8 mouse cellular contexts compared by ENCODE assay signal in the genomic region with DNA sequence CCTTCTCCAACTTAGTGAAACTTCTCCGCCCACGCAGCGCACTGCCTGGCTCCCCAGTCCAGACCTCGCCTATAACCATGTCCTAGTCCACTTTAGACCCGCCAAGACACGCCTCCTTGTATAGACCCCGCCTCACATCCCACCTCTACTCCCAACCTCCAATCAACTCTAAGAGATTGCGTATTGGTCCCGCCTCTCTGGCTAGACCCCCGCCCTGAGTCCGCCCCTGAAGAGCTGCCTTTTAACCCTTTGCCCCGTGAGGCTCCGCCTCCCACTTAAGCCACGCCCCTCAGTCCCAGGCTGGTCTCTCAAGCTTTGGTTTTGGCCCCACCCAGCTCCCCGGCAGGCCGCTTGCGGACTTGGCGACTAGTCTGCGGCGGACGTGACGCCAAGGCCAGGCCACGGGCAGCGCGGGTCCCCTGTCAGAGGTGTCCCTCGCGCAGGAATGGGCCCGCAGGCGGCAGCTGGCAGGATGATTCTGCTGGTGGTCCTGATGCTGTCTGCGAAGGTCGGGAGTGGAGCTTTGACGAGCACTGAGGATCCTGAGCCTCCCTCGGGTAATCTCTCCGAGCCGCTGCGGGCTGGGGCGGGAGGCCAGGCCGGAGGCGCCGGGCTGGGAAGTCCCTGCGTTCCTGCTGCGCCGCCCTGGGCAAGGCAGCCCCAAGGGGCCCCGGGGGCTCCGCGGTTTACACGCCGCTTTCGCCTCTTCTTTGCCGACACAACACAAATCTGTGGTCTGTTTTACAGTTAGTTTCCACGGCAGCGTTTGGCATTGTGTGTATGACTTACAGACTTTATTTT. TPM values are rescaled to one million over a fixed set of nuclear protein-coding genes. Genes with fewer than 3 reads are reported as not detected.
DNase-seq lines count a peak whose midpoint lies in the region; ATAC-seq and TF ChIP-seq lines count a peak whose summit lies in the region.

A gene (plus strand): TSS at position 309 of the 801 bp plus-strand sequence.

- peak; percentile 89 for ATAC-seq in common myeloid progenitor, adult 5-6 weeks (replicated peaks; ENCODE audit: low read depth, poor library complexity, severe bottlenecking)
- peak; percentile 100 for ATAC-seq in hindbrain, postnatal 0 days
- peak; percentile 79 for ATAC-seq in megakaryocyte, adult 5-6 weeks (ENCODE audit: poor library complexity, severe bottlenecking)

- H3K4me1 ChIP-seq in hindbrain, postnatal 0 days (ENCODE audit: insufficient read depth, low read length): peaks cover 4% of the 10 kb centered on the region; the same call in 1 of the 2 replicates

- no peaks in the 10 kb centered on the region for H3K9me3 ChIP-seq in hindbrain, postnatal 0 days (ENCODE audit: low read length)

- no peaks in the 10 kb centered on the region for H3K27me3 ChIP-seq in hindbrain, postnatal 0 days (ENCODE audit: insufficient read depth, low read length)

- peak within 1 kb of the TSS; percentile 79 for H3K4me3 ChIP-seq in gastrocnemius, adult 2 months
- peak within 1 kb of the TSS; percentile 84 for H3K4me3 ChIP-seq in hindbrain, postnatal 0 days (ENCODE audit: low read length)
- peak within 1 kb of the TSS; percentile 90 for H3K4me3 ChIP-seq in left cerebral cortex, adult 2 months

- peak; percentile 99 for DNase-seq in ZHBTc4 (ENCODE audit: low read depth, low spot score)
- DNase-seq in gastrocnemius, adult 2 months: peak; percentile 100
- peak; percentile 97 for DNase-seq in hindbrain, postnatal 0 days (ENCODE audit: low spot score)
- peak; percentile 92 to 93 for DNase-seq in left cerebral cortex, adult 2 months (ENCODE audit: extremely low spot score in 1 of 2, low spot score in 2 of 2)
- DNase-seq in right cerebral cortex, adult 2 months (ENCODE audit: low spot score in 2 of 2): peak; percentile 89 to 93
- peak; percentile 99 for DNase-seq in urinary bladder, postnatal 14 days (ENCODE audit: low spot score)

- WGBS in hindbrain, postnatal 0 days: 0% methylated on average over 52 of the region's 52 CpGs

- peak within 1 kb of the TSS; percentile 93 for H3K4me2 ChIP-seq in hindbrain, postnatal 0 days (ENCODE audit: low read depth, low read length)

- H3K36me3 ChIP-seq in hindbrain, postnatal 0 days (ENCODE audit: insufficient read depth, low read length): no peaks in the 10 kb centered on the region

- no peak for TF ChIP-seq CTCF in gastrocnemius, adult 2 months (IDR thresholded peaks at IDR 0.05)
- TF ChIP-seq CTCF in hindbrain, postnatal 0 days (IDR thresholded peaks at IDR 0.05; ENCODE audit: low read depth): no peak
- TF ChIP-seq CTCF in left cerebral cortex, adult 2 months (IDR thresholded peaks at IDR 0.05): no peak

- H3K9ac ChIP-seq in hindbrain, postnatal 0 days (replicated peaks; ENCODE audit: low read length): peak within 1 kb of the TSS; percentile 74

- H3K27ac ChIP-seq in gastrocnemius, adult 2 months: peak within 1 kb of the TSS; percentile 97
- peak within 1 kb of the TSS; percentile 76 for H3K27ac ChIP-seq in hindbrain, postnatal 0 days
- peak within 1 kb of the TSS; percentile 80 for H3K27ac ChIP-seq in left cerebral cortex, adult 2 months

- intact Hi-C loops in gastrocnemius, adult 2 months (cut with DNase I): loop anchor here (10.0 kb wide), 1 partner anchor 577 kb away; a partner anchor contains a TSS
- intact Hi-C loops in left cerebral cortex, adult 2 months (cut with DNase I): loop anchor here (10.0 kb wide), 1 partner anchor 313 kb away; a partner anchor contains a TSS

RNA-seq across cellular contexts. Expression of the gene that starts here (rescaled TPM):
- 122 and 127 TPM in 2 replicates for total RNA-seq in common myeloid progenitor, adult 5-6 weeks (2017)
- 10 to 100 TPM; 25.4 to 31.8 TPM for total RNA-seq in gastrocnemius, adult 2 months (2021)
- 15.2 and 18.1 TPM in 2 replicates for total RNA-seq in hindbrain, postnatal 0 days (2014; rRNA removed)
- polyA plus RNA-seq in hindbrain, postnatal 0 days (2015; fragmentation: Nextera tagmentation; extraction: Ambion mirVana): 28.3 and 31.8 TPM in 2 replicates
- 10 to 100 TPM; 19.4 to 21.9 TPM for total RNA-seq in left cerebral cortex, adult 2 months (2021)
- 314 and 331 TPM in 2 replicates for total RNA-seq in megakaryocyte, adult 5-6 weeks (2015)
- total RNA-seq in megakaryocyte, adult 5-6 weeks (2017): 241 and 246 TPM in 2 replicates

Comparison
In these comparisons a context has a peak if more than half of its experiments do, and no peak if none do; other contexts are left out.
1. Peak in every context shown above with its lines: DNase-seq, ATAC-seq, H3K4me3 ChIP-seq and H3K27ac ChIP-seq.